In genomic region chr11:97428726-97429077, GRCm38 (mm10) we compare ENCODE assay signal across 8 mouse cellular contexts. TPM values are rescaled to one million over a fixed set of nuclear protein-coding genes. Genes with fewer than 3 reads are reported as not detected.
DNase-seq lines count a peak whose midpoint lies in the region; ATAC-seq lines count a peak whose summit lies in the region.

No protein-coding gene starts in this region.

- peak overlapping the region; percentile 33 for H3K4me3 ChIP-seq in forebrain, embryonic 13.5 days
- H3K4me3 ChIP-seq in liver, embryonic 13.5 days (replicated peaks), result peak overlapping the region; percentile 59

- peak overlapping the region; percentile 60 for H3K27ac ChIP-seq in forebrain, embryonic 13.5 days
- H3K27ac ChIP-seq in liver, embryonic 13.5 days, result peak overlapping the region; percentile 96

- H3K9ac ChIP-seq in forebrain, embryonic 13.5 days, result peak overlapping the region; percentile 53
- peak overlapping the region; percentile 79 for H3K9ac ChIP-seq in liver, embryonic 13.5 days

- peaks cover 20% of the 10 kb centered on the region for H3K4me1 ChIP-seq in forebrain, embryonic 13.5 days
- peaks cover 85% of the 10 kb centered on the region for H3K4me1 ChIP-seq in liver, embryonic 13.5 days (replicated peaks)

- WGBS in forebrain, embryonic 13.5 days, result 49% methylated on average over 4 of the region's 4 CpGs
- WGBS in liver, embryonic 13.5 days (ENCODE audit: insufficient replicate concordance), result 34% methylated on average over 4 of the region's 4 CpGs

- 0 out of 2 replicates have a peak, but pooled peaks have one; percentile 6 for ATAC-seq in frontal cortex, adult (ENCODE audit: low TSS enrichment)
- 0 out of 2 replicates have a peak, but pooled peaks have one; percentile 3 for ATAC-seq in forebrain, embryonic 13.5 days
- ATAC-seq in liver, embryonic 13.5 days (ENCODE audit: low read depth), result peak; percentile 4; the same call in 1 of the 2 replicates
- ATAC-seq in cerebellum, adult (ENCODE audit: insufficient number of reproducible peaks, low FRiP score, low TSS enrichment), result no peak

- no peaks in the 10 kb centered on the region for H3K9me3 ChIP-seq in forebrain, embryonic 13.5 days (replicated peaks)
- H3K9me3 ChIP-seq in liver, embryonic 13.5 days (replicated peaks), result no peaks in the 10 kb centered on the region

- peak overlapping the region; percentile 60 for H3K4me2 ChIP-seq in forebrain, embryonic 13.5 days
- H3K4me2 ChIP-seq in liver, embryonic 13.5 days, result peak overlapping the region; percentile 89

- H3K36me3 ChIP-seq in forebrain, embryonic 13.5 days (ENCODE audit: poor library complexity, severe bottlenecking), result no peaks in the 10 kb centered on the region
- H3K36me3 ChIP-seq in liver, embryonic 13.5 days, result no peaks in the 10 kb centered on the region

- H3K27me3 ChIP-seq in forebrain, embryonic 13.5 days, result 0 out of 2 replicates have a peak, but pooled peaks cover 9% of the 10 kb centered on the region
- H3K27me3 ChIP-seq in liver, embryonic 13.5 days, result no peaks in the 10 kb centered on the region

- DNase-seq in frontal cortex, postnatal 14 days (ENCODE audit: low spot score in 2 of 2), result no peak
- DNase-seq in 3T3-L1 (ENCODE audit: low read depth, low spot score), result peak; percentile 62
- no peak for DNase-seq in liver, embryonic 13.5 days
- no peak for DNase-seq in urinary bladder, postnatal 36 days (ENCODE audit: low spot score in 2 of 2)
- DNase-seq in kidney, adult 11 months, result no peak

RNA-seq across cellular contexts. Expression of gene Arhgap23, which starts 13.4 kb away (rescaled TPM):
- 3.6 and 4.4 TPM in 2 replicates for polyA plus RNA-seq in forebrain, embryonic 13.5 days (2015; fragmentation: Nextera tagmentation; extraction: Ambion mirVana)
- polyA plus RNA-seq in liver, embryonic 13.5 days (2015; fragmentation: Nextera tagmentation; extraction: Ambion mirVana), result 6.2 and 6.8 TPM in 2 replicates
